Mouse (Mus musculus) thymus, adult 2 months (tissue): ENCODE measurements at regions not wholly inside any gene's neighbourhood (a gene's known extent, or its start where the extent isn't known, plus 50 kb on each side); places are given as distances from the start of the nearest gene placed in this dataset.

Experiments used
- CTCF ChIP-seq: fragments of 200-500 bp; IDR thresholded peaks from 2 replicates; pipeline ENCODE4 v1.5.1; 2012; ENCODE audit warnings: mild to moderate bottlenecking, control low read depth, low read length, moderate library complexity, borderline replicate concordance; ENCODE audit not compliant: control insufficient read depth, poor library complexity, insufficient read depth; ENCODE audit errors: extremely low read depth
- POLR2A ChIP-seq: fragments of 200-500 bp; IDR thresholded peaks from 2 replicates; pipeline ENCODE4 v1.6.1; 2012; ENCODE audit warnings: mild to moderate bottlenecking, low read length, control low read depth, moderate library complexity; ENCODE audit not compliant: control insufficient read depth, poor library complexity, insufficient read depth; ENCODE audit errors: extremely low read depth

- TF ChIP-seq CTCF (no peak), POLR2A (no peak)
Observed at GRCm38 (mm10) chr15:97127771-97128170, 72.0 kb upstream of the Slc38a4 start.
